Mouse (Mus musculus) intestine, embryonic 16.5 days (tissue): ENCODE results near the gene Bri3bp. TPM values are rescaled to one million over a fixed set of nuclear protein-coding genes. Genes with fewer than 3 reads are reported as not detected.
A peak's percentile ranks its signal among the peaks of the same experiment; 100 is the strongest.

Experiments used
- ATAC-seq: fragments of 200-750 bp; cut with Nextera tagmentation; 2 replicates; pipeline ENCODE4 v1.8.0; 2017; ENCODE audit warnings: moderate TSS enrichment, moderate library complexity
- H3K27ac ChIP-seq: fragments of 300-500 bp; sonication (generic); 2 replicates; pipeline ENCODE4 v1.5.1; 2014; ENCODE audit warnings: mild to moderate bottlenecking, low read length
- H3K27me3 ChIP-seq: fragments of 300-500 bp; sonication (generic); replicated peaks from 2 replicates; pipeline ENCODE4 v1.6.1; 2014; ENCODE audit warnings: low read length, control low read depth, mixed read lengths; ENCODE audit not compliant: control insufficient read depth, insufficient read depth
- H3K36me3 ChIP-seq: fragments of 300-500 bp; sonication (generic); 2 replicates; pipeline ENCODE4 v1.6.1; 2014; ENCODE audit warnings: low read length, control low read depth; ENCODE audit not compliant: control insufficient read depth, insufficient read depth
- H3K4me1 ChIP-seq: fragments of 300-500 bp; sonication (generic); 2 replicates; pipeline ENCODE4 v1.6.1; 2014; ENCODE audit warnings: low read length, control low read depth, mixed read lengths; ENCODE audit not compliant: control insufficient read depth, insufficient read depth
- H3K4me2 ChIP-seq: fragments of 300-500 bp; sonication (generic); 2 replicates; pipeline ENCODE4 v1.6.1; 2014; ENCODE audit warnings: low read depth, low read length, control low read depth
- H3K4me3 ChIP-seq: fragments of 300-500 bp; sonication (generic); 2 replicates; pipeline ENCODE4 v1.5.1; 2014; ENCODE audit warnings: mild to moderate bottlenecking, low read length
- H3K9ac ChIP-seq: fragments of 300-500 bp; sonication (generic); 2 replicates; pipeline ENCODE4 v1.6.1; 2014; ENCODE audit warnings: low read depth, low read length
- H3K9me3 ChIP-seq: fragments of 300-500 bp; sonication (generic); 2 replicates; pipeline ENCODE4 v1.6.1; 2016; ENCODE audit warnings: low read length, control low read depth; ENCODE audit not compliant: control insufficient read depth
- WGBS: fragments of 180-500 bp; shearing (Covaris S2); extraction: QIAGEN DNeasy Blood & Tissue Kit; methylation state at CpG from one replicate; pipeline ENCODE4 v1.1.7; 2014; 5-methylcytosine and 5-hydroxymethylcytosine counted together
- microRNA-seq: library from miRNA; unstranded; fragments of <30 nt; microRNA quantifications from one replicate; pipeline ENCODE4, GENCODE M21; 2016
- polyA plus RNA-seq: library from polyadenylated mRNA; unstranded; fragments of >200 nt; fragmentation: Nextera tagmentation; extraction: Ambion mirVana; gene quantifications from 2 replicates; pipeline ENCODE4 v1.2.1, GENCODE M21; 2015

The Bri3bp gene
- polyA plus RNA-seq, 1 experiment from 2014 or later: 58.2 TPM

DNA sequence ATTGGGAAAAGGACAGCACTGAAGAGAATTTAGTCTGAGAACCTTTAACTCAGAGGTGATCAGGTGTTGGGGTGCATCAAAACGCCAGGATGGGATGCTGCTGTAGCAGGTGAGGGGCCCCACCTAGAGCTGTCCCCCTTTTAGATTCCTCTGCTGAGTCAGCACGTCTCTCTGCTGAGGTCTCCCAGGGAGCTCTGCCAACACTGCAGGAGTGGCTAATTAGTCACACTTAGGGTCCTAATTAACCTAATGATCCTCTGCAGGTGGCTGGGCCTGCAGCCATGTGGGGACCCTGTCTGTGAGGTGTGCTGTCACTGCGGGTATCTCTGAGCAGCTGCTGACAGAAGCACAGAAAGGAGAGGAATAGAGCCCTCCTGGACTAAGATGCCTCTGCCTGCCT, 60.8 kb downstream of the Bri3bp start:
- no peak overlapping the region for H3K27ac ChIP-seq
- no peak overlapping the region for H3K9ac ChIP-seq
- 62% methylated on average over 3 of the region's 3 CpGs for WGBS
- peaks cover 9% of the 10 kb centered on the region; the same call in 1 of the 2 replicates for H3K36me3 ChIP-seq
- no peak overlapping the region for H3K4me3 ChIP-seq
- H3K4me1 ChIP-seq: no peaks in the 10 kb centered on the region
- no peaks in the 10 kb centered on the region for H3K9me3 ChIP-seq
- H3K27me3 ChIP-seq: no peaks in the 10 kb centered on the region
- H3K4me2 ChIP-seq: no peak overlapping the region
- ATAC-seq: no peak

DNA sequence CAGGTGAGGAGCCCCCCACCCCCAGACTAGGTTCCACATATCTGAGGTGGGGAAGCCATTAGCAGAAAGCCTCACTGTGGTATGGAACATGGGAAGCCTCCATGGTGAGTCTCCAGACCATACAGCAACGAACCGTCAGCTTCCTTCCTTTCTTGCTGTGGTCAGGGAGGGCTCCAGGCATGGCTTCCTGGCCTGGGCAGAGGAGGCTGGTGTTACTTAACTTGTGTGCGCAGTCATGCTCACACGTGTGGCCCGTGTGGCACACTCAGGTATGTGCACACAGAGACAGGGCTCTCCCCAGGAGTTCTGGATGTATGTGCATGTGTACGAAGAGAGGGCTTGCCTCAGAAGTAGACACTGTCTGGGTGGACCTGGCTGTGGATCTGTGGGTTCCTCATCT, 62.3 kb downstream of the Bri3bp start:
- H3K4me1 ChIP-seq: no peaks in the 10 kb centered on the region
- peaks cover 11% of the 10 kb centered on the region; the same call in 1 of the 2 replicates for H3K36me3 ChIP-seq
- H3K27ac ChIP-seq: no peak overlapping the region
- no peaks in the 10 kb centered on the region for H3K27me3 ChIP-seq
- H3K9me3 ChIP-seq: no peaks in the 10 kb centered on the region
- no peak overlapping the region for H3K4me2 ChIP-seq
- WGBS: 90% methylated on average over 6 of the region's 6 CpGs
- ATAC-seq: no peak
- no peak overlapping the region for H3K9ac ChIP-seq
- no peak overlapping the region for H3K4me3 ChIP-seq

- Histone ChIP-seq H3K27me3 (no peaks in the 10 kb centered on the region), H3K27ac (no peak overlapping the region), H3K4me1 (no peaks in the 10 kb centered on the region), H3K9me3 (no peaks in the 10 kb centered on the region), H3K36me3 (peaks cover 19% of the 10 kb centered on the region), H3K4me3 (no peak overlapping the region), H3K4me2 (no peak overlapping the region), H3K9ac (no peak overlapping the region)
- no peak for ATAC-seq
- 76% methylated on average over 11 of the region's 11 CpGs for WGBS
Measured at GRCm38 (mm10) chr5:125504692-125505091, 63.3 kb downstream of the Bri3bp start.

DNA sequence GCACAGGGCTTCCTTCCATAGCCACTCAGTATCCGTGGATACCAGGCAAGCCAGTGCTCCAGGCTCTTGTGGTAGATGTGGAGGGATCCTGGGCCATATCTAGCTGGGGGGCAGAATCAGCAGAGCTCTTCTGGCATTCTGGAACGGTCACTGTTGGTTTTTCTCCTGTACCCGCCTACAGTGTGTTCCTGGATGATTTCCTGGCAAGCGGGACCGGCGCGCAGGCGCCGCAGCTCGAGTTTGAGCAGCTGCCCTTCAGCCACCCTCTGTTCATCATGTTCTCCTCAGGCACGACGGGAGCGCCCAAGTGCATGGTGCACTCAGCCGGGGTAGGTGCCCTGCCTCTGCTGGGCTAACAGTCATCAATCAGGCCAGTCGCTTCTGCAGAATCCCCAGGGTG, 64.6 kb downstream of the Bri3bp start:
- Histone ChIP-seq H3K27me3 (no peaks in the 10 kb centered on the region), H3K36me3 (peaks cover 21% of the 10 kb centered on the region)

DNA sequence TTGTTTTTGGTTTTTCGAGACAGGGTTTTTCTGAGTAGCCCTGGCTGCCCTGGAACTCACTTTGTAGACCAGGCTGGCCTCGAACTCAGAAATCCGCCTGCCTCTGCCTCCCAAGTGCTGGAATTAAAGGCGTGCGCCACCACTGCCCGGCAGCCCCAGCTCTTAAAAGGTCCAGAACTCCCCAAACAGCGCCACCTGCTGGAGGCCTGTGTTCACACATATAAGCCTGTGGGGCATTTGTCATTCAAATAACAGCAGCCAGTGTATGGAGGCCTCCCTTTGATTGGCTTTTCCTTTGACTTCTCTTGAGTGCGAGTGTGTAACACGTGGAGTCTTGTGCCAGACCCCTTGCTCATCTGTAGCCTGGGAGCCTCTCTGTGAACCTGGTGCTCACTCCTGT, 66.2 kb downstream of the Bri3bp start:
- Histone ChIP-seq H3K36me3 (peaks cover 23% of the 10 kb centered on the region), H3K9ac (no peak overlapping the region), H3K27me3 (no peaks in the 10 kb centered on the region), H3K4me1 (no peaks in the 10 kb centered on the region), H3K4me2 (no peak overlapping the region), H3K4me3 (no peak overlapping the region), H3K9me3 (no peaks in the 10 kb centered on the region), H3K27ac (no peak overlapping the region)
- ATAC-seq: no peak
- 87% methylated on average over 9 of the region's 9 CpGs for WGBS

More for the DNA sequence above, 64.6 kb downstream of the Bri3bp start:
- H3K27ac ChIP-seq: no peak overlapping the region
- 75% methylated on average over 15 of the region's 15 CpGs for WGBS
- H3K4me2 ChIP-seq: no peak overlapping the region
- no peak overlapping the region for H3K4me3 ChIP-seq
- no peak for ATAC-seq
- no peaks in the 10 kb centered on the region for H3K4me1 ChIP-seq
- H3K9ac ChIP-seq: no peak overlapping the region
- no peaks in the 10 kb centered on the region for H3K9me3 ChIP-seq

GRCm38 (mm10) chr5:125508006-125508405, 66.6 kb downstream of the Bri3bp start:
- no peak overlapping the region for H3K9ac ChIP-seq
- H3K4me1 ChIP-seq: no peaks in the 10 kb centered on the region
- H3K27ac ChIP-seq: no peak overlapping the region
- no peak overlapping the region for H3K4me2 ChIP-seq
- 92% methylated on average over 10 of the region's 10 CpGs for WGBS
- peaks cover 26% of the 10 kb centered on the region for H3K36me3 ChIP-seq
- H3K9me3 ChIP-seq: no peaks in the 10 kb centered on the region
- no peak for ATAC-seq
- H3K27me3 ChIP-seq: no peaks in the 10 kb centered on the region
- no peak overlapping the region for H3K4me3 ChIP-seq

DNA sequence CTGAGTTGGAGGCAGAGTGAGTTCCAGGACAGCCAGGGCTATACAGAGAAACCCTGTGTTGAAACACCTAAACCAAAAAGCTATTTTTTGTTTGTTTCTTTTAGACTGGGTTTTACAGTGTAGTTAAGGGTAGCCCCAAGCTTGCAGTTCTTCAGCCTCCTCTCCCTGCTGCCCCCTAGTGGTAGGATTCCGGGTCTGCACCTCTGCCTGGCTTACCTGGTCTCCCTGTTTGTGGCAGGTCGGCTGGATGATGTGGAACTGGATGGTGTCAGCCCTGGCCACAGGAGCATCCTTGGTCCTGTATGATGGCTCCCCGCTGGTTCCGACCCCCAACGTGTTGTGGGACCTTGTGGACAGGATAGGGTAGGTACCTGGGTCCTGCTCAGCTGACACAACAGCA, 68.2 kb downstream of the Bri3bp start:
- 0 out of 2 replicates have a peak, but pooled peaks have one; percentile 24 for ATAC-seq
- no peaks in the 10 kb centered on the region for H3K4me1 ChIP-seq
- no peak overlapping the region for H3K27ac ChIP-seq
- H3K36me3 ChIP-seq: peaks cover 32% of the 10 kb centered on the region
- no peak overlapping the region for H3K9ac ChIP-seq
- no peaks in the 10 kb centered on the region for H3K9me3 ChIP-seq
- no peak overlapping the region for H3K4me3 ChIP-seq
- H3K27me3 ChIP-seq: no peaks in the 10 kb centered on the region
- no peak overlapping the region for H3K4me2 ChIP-seq
- WGBS: 46% methylated on average over 5 of the region's 5 CpGs

Small RNA genes within 50 kb of the gene (microRNA-seq; reads per million reads assigned to microRNA genes)
- not detected for gene Gm27551

Other genes with a start within 250 kb of the Bri3bp start
- 59.9 and 73.1 TPM in 2 replicates for gene Scarb1, start 100.5 kb upstream of the Bri3bp start, polyA plus RNA-seq
- 0.18 and 0.24 TPM in 2 replicates for gene Gm10382, start 52.2 kb upstream of the Bri3bp start, polyA plus RNA-seq
- 897 and 920 TPM in 2 replicates for gene Ubc, start 51.4 kb upstream of the Bri3bp start, polyA plus RNA-seq
- gene Dhx37, start 7.4 kb upstream of the Bri3bp start, polyA plus RNA-seq: 8.3 and 10.2 TPM in 2 replicates
- 81.3 and 83.5 TPM in 2 replicates for gene Aacs, start 34.2 kb downstream of the Bri3bp start, polyA plus RNA-seq
- 0.11 and 0.16 TPM in 2 replicates for gene Tmem132b, start 90.2 kb downstream of the Bri3bp start, polyA plus RNA-seq